Mouse (Mus musculus) spleen, embryonic (tissue): ENCODE results near the gene Ddx43.

Experiments
- CTCF ChIA-PET: fragments of 350-600 bp; sonication (Branson Sonifier 250); formaldehyde crosslinking; loops from one replicate; lab custom pipeline; 2022; lab: Charles Lee

The Ddx43 gene

DNA sequence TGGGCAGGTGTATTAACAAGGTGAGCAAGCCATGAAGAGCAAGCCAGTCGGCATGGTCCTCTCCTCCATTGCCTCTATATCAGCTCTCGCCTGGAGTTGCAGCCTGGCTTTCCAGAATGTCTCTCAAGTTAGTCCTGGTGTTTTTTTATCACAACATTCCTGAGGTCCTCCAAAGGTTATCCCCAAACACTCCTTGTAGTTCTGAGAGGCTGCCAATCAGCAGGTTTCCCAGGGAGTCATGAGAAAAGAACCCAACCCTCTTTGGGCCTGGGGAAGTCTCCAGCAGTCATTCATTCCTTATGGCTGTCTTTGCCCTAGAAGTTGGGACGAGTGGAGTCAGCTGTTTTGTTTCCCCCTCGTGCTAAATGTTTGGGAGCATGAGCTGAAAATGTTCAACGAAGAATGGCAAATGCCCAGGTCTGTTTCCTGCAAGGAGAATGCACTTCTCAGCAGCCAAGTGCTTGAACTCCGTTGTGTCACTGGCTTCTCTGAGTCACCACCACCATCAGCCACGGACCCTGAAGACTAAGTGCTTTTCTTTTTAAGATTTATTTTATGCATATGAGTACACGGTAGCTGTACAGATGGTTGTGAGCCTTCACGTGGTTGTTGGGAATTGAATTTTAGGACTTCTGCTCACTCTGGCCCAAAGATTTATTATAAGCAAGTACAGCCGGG, 22.6 kb upstream of the Ddx43 start:
- CTCF ChIA-PET = interaction anchor here (0.5 kb wide), 1 partner anchor 155 kb away, joined by 8 read pairs; no protein-coding TSS in a partner anchor

DNA sequence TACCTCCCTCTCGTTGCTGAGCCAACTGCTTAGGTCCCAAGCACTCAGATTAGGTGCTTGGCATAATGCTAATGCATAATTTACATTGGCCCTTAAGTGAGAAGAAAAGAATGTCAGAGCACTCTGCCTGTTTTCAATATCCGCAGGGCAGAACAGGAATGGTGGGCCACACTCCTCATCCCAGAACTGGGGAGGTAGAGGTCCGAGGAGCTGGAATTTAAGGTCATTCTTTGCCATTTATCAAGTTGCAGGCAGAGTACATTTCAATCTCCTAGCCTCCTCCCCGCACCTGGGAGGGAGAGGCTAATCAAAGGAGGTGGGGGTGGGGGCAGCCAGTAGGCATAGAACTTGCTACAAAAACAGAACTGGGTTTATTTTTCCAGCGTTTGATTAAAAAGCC, 21.2 kb upstream of the Ddx43 start:
- CTCF ChIA-PET = no interaction called here

DNA sequence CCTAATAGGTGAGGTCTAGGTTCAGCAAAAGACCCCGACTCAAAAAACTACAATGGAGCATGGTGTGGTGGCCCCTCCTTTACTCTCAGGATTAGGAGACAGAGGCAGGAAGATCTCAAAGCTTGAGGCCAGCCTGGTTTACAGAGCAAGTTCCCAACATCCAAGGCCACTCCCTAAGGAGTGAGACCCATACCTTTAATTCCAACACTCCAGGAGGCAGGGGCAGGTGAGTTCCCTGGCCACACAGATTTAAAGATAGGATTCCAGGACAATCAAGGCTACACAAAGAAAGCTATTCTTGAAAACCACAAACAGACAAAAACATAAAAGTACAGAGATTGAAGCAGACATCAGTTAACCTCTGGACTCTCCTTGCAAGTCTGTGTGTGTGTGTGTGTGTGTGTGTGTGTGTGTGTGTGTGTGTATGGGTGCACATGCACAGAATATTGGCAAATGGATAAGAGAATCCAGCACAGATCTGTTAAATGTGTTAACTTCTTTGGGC, 20.6 kb upstream of the Ddx43 start:
- CTCF ChIA-PET = no interaction called here

DNA sequence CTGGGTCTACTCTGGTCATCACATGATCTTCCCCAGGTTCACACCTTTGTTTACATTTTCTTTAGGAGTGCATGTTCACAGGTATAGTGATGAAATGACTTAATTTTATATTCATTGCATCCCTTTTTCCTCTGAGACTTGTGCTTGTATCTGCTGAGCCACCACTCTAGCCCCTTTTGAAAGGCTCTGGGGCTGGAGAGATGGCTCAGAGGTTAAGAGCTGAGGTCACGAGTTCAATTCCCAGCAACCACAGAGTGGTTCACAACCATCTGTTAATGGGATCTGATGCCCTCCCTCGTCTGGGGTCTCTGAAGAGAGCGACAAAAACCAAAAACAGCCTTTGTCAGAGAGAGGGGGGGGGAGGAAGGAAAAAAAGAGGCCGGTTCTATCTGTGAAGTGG, 20.1 kb upstream of the Ddx43 start:
- CTCF ChIA-PET = no interaction called here

DNA sequence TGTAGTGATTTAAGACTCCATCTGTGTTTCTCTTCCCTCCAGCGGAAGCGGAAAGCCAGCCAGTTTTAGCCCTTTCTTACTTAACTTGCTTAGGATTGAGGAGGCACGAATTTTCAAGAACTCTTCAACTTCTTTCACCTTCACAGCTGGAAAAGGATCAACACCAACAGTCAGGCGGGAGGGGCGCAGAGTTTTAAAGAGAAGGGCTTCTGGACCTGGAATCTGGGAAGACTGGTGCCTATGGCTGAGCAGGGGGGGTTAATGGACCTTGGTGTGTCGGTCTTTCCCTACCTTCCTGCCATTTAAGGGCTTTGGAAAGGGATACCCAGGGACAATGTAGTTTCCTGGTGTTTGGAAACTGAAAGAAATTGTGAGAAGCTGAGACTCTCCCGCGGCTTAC, 18.0 kb upstream of the Ddx43 start:
- CTCF ChIA-PET = no interaction called here

DNA sequence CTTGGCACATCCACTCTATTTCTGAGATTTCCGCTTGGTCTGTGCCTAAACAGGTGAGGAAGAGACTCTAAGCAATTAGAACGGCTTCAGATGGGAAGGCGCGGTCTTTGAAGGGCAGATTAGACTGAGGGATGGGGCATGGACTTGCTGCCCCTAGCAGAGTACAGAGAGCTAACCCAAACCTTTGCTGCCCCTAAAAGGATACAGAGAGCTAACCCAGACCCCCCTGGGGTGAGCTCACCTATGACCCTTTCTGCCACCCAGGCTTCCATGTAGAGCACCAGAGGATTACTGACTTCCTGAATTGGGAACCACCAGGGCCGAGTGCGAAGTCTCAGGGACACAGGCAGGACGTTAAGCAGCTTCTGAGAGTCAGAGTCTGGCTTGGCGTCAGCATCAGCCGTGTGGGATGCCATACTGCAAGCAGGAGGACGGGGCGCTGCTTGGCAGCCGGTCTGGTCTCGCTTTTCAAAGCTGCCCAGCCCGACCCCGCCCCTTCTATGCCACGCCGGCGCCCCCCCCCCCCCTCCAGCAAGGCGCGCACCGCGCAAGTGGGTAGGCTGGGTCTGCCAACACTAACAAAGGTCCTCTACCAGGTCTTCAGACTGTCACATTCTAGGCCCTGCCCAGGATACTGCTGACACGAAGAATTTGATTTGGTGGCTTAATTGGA, 17.3 kb upstream of the Ddx43 start, which contains the start of gene Ooep:
Ooep (minus strand) TSS at position 613 of the 673 bp plus-strand sequence.
- CTCF ChIA-PET = no interaction called here

DNA sequence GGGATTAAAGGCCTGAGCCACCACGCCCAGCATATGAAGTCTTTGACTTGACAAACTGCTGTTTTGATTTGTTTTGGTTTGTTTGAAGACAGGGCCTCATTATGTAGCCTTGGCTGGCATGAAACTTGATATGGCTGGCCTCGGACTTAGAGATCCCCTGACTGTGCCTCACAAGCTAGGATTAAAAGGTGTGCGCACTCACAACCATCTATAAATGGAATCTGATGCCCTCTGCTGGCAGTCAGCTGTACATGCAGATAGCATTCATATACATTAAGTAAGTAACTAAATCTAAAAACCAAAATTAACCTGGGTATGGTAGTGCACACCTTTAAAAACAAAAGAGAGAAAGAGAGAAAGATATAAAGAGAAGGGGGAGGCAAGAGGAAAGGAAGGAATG, 9.7 kb upstream of the Ddx43 start:
- CTCF ChIA-PET = interaction anchor here (0.7 kb wide), 1 partner anchor 12 kb away, joined by 8 read pairs; no protein-coding TSS in a partner anchor

DNA sequence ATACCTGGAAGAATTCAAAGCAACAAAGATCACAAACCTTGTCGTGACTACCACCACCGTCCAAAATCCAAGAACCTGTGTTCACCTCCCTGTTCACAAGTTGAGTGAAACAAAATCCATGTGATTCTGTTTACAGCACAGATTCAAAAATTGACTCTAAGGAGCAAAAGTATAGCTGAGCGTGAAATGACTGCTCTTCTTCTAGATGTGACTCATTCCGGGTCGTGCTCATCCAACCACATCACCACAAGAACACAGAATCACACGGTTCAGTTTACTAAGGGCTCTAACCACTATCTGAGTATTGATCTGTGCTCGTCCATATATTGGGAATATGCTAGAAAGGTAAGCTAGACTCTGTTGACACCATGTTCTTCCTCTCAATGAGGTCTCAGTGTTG, 8.6 kb upstream of the Ddx43 start:
- CTCF ChIA-PET = no interaction called here

DNA sequence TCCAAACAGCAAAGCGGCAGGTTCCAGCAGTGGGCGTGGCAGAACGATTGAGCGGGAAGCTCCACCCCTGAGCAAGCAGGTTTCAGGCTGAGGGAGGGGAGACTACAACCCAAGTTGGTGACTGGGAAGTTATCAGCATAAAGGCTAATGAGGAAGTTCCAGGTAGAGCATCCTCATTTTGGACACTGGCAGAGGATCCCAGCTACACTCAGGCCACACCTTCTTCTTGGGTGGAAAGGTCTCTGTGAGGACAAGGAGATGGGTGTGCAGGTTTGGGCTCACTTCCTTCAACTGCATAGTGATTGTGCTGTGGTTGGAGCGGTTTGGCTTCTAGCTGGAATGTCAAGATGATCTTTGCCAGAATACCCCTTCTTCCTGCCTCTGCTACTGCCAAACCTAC, 5.6 kb upstream of the Ddx43 start:
- CTCF ChIA-PET = no interaction called here

DNA sequence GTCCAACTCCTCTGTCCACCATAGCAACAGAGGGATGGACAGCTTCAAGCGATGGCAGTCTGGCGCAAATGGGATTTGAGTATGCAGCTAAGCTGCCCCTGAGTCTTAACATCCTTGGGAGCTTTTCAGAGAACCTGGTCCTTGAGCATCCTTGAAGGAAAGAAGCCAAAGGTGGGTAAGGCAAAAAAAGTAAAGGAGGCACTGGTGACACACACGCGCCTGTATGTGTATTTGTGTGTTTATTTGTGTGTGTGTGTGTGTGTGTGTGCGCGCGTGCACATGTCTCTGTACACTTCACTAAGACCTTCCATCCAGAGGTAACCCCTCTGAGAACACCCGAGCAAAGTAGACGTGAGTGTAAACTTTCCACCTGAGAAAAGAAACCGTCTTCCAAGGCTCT, 1.8 kb upstream of the Ddx43 start:
- CTCF ChIA-PET = no interaction called here

DNA sequence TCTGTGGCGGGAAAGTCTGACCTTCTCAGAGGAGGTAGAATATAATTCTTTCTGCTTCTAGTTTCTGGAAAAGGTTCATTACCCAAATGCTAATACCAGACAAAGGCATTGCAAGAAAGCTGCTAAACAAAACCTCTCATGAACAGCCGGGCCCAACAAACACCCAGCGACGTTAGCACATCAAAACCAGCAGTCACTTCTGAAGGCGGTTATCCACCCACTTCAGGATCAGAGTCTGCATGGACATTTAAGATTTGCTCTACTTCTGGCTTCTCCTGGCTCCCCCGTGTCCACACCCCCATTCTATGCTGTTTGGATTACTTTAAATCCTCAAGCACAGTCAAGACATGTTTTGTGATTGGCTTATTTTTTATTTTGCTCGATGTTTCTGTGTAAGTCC, 975 bp upstream of the Ddx43 start:
- CTCF ChIA-PET = no interaction called here

DNA sequence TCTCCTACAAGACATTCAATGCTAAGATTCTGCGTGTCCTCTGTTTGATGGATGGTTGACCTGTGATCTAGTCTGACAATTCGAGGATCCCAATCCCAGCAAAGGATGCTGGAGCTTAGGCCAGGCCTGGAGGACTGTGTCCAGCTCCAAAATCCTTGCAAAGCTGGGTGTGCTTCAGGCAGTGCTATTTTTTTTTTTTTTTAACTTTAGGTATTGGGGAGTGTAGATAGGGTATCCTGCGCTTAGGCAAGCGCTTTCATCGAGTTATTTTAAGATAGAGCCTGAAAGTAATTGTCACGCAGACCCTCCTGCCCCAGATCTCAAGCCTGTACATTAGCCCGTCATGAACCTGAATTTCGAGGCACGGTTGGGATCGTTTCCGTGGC, 340 bp upstream of the Ddx43 start:
- CTCF ChIA-PET = interaction anchor here (0.5 kb wide), 1 partner anchor 32 kb away, joined by 4 read pairs; no protein-coding TSS in a partner anchor

DNA sequence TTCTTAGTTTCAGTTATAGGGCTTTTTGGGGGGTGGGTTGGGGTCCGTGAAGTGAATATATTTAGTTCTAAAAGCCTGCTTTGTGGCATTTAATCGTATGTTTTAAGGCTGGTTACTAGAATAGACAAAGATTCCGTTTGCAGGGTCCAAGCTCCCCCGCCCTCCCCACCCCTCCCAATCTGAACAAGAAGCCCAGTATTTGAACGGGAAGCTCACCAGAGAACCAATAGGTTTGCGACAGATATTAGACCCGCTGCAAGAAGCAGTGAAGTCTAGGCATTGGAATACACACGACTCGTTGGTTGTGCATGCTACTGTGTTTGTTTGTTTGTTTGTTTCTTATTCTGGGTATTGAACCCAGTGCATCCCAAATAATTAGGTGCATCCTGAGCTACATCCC, 940 bp downstream of the Ddx43 start:
- CTCF ChIA-PET = no interaction called here

DNA sequence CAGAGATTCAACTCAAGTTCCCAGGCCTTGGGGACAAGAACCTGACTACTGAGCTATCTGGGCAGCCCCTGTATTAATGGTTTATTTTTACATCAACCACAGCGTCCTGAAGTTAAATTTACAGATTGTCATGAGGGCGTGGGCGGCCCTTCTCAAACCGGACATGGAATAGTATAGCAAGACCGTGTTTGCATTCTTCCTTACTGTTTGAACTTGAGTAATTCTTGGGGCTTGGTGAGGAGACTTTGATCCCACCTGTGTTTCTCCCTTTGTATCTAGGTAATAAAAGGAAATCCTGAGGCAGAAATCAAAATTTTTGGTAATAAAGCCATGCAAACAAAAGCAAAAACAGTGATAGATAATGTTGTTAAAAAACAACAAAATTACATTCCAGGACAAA, 5.0 kb downstream of the Ddx43 start:
- CTCF ChIA-PET = no interaction called here

DNA sequence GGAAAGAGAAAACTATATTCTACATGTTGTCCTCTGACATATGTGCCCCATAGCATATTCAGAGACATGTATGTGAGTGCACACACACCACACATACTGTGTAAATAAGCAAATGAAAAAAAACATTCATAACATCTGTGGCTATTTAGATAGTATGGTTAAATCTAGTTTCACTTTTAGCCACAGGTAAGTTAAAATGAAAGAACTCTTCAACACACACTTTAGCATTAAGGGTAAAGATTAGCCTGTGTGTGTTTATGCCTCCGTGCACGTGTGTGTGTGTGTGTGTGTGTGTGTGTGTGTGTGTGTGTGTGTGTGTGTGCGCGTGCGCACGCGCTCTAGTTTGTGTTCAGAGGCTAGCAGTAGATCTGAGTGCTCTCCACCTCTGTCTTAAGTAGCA, 6.0 kb downstream of the Ddx43 start:
- CTCF ChIA-PET = no interaction called here

DNA sequence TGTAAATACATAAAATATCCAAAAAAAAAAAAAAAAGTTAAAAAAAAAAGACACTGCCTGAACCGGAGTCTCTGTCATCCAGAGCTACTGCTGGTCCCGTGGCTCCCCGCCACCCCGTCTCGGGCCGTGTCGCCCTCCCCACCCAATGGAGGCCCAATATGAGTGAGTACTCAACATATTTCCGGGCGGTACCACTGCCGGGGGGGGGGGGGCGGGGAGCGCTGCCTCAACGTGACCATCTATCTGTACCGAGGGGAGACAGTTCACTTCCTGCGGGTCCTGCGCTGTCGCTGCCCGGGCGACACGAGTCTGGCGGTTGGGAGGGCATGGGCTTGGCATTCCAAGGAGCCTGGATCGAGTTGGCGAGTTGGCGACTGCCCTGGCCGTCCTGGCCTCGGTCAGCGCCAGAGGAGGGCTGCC, 31.8 kb downstream of the Ddx43 start:
- CTCF ChIA-PET = interaction anchor here (0.7 kb wide), 2 partner anchors 30 to 32 kb away, joined by 3 to 4 read pairs; partner anchors contain the start of gene Ddx43

DNA sequence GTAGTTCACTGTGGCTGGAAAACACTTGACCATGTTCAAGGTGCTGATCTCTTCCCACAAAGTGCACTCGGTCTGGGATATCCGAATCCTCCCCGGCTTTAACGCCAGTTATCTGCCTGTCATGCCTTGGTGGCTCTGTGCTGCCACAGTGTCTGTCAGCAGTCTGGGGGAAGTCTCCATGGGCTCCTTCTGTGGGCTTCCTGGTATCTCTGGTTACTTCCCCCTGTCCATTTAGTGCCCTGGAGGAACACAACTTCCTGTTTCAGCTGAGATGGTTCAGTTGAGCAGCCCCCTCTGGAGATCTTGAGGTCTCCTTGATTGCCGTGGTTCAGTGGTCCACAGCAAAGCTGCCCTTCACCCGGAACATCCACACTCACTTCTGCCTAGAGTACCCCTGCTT, 32.6 kb downstream of the Ddx43 start:
- CTCF ChIA-PET = no interaction called here

DNA sequence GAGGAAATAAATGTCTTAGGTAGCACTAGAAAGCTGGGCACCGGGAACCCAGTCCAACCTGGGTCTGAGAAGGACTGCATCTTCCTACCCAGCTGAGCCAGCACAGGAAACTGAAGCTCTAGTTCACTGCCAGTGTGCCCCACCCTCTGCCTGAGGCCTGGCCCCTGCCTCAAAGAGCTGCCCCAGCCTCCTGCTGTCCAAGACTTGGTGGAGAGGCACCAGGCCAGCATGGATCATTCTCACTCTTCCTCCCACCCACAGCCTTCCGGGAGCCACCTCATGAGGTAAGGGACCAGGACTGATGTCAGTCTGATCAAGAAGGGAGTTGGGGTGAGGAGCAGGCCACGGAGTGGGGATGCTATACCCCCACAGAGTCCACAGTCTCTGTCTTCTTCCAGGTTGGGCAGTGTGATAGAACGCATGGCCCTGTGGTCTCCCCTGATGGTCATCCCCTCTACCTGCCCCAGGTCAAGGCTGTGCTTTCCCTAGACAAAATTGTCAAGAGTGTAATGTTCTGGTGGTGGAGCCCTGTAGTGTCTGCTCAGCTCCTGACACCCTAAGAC, 33.4 kb downstream of the Ddx43 start:
- CTCF ChIA-PET = interaction anchor here (0.6 kb wide), 1 partner anchor 22 kb away, joined by 10 read pairs; no protein-coding TSS in a partner anchor

DNA sequence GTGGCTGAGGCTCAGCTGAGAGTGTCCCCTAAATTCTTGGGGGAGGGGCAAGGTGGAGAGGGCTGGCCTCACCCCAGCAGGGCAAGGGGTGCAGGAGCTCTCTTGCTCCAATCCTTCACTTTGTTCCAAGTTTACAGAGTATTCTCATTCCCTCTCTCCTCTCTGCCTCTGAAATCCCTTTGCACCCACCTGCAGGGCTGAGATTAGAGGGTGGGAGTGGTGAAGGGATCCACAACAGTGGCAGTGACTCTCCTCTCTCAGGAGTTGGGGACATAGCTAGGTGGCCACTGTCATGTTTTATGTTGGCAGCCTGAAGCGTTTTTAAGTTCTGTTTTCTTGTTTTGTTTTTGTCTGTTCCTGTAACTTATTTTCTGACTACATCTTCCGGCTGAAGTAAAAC, 34.0 kb downstream of the Ddx43 start:
- CTCF ChIA-PET = no interaction called here

DNA sequence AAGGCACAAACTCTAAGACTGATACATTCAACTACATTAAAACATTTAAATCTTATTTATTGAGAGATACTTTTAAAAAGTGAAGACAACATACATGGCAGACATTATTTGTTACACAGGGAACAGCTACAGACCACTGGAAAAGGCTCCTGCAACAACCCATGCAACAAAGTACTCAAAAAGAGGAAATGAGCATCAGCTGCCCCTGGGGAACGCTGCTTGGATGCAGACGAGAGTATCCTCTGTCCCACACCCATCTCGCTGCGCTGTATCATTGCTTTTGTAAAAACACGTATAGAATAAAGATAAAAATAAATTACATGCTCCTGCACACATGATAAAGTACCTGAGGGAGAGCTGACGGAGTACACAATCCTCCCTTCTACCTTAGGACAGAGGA, 34.9 kb downstream of the Ddx43 start:
- CTCF ChIA-PET = no interaction called here

DNA sequence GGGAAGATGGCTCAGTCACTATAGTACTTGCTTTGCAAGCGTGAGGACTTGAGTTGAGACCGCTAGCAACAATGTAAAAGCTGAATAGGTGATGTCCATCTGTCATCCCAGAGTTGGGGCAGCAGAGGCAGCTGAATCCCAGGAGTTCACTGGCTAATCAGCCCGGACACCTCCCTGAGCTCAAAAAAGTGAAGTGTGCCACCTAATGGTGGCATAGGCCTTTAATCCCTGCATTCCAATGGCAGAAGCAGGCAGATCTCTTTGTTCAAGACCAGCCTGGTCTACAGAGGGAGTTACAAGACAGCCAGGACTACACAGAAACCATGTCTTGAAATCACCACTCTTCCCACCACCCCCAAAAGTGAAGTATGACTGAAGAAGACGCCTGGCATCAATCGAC, 36.9 kb downstream of the Ddx43 start:
- CTCF ChIA-PET = no interaction called here

DNA sequence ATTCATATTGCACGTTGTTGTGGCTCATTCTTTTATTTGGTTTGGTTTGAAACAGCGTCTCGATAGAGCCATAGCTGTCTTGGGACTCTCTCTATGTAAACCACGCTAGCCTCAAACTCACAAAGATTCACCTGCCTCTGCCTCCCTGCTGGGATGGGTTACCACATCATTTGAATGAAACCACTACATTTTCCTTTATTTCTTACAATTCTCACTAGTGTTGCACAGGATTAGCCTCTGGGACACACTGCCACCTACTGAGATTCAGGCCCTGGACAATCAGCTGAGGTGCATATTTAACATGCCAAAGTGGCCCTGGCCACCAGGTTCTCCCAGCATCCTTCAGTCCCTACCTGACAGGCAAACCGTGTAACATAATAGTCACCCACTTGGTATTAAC, 43.8 kb downstream of the Ddx43 start:
- CTCF ChIA-PET = no interaction called here

DNA sequence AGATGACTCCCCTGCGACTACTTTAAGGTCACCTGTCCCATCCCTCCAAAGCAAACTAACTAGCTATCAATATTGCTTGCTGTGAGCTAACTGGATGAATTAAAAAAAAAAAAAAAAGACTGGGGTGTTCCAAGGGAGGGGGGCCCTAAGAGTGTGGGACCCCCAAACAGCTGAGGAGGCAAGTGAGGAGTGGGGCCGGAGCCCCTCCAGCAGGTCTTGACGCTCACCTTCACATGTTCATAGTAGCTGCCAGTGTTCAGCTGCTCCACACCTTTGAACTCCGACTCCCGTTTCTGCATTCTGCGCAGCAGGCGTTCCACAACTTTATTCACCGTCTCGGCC, 46.6 kb downstream of the Ddx43 start:
- CTCF ChIA-PET = interaction anchor here (0.5 kb wide), 1 partner anchor 11 kb away, joined by 3 read pairs; no protein-coding TSS in a partner anchor
